Mouse (Mus musculus): ENCODE measurements around the gene Clpb.

DNA sequence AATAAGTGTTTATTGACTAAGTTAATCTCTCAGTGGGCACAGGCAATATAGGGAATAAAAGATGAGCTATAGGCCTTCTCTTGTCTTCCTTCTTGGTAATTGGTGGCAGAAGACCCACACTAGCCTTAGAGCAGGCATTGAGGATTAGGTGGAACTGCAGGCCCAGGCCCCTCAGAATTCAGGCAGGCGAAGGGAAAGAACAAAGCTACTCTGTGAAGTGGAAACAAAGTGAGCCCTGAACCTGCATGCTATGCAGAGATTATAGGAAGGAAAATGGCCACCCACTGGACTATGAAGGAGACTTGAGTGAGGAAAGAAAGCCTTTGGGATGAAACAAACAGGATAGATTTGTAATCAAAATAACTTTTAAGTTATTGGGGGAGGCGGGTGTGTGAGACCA is 69.6 kb downstream of the Clpb start:
- TF ChIP-seq CTCF (IDR thresholded peaks at IDR 0.05; ENCODE audit: low read depth) = no peak
- no peak for TF ChIP-seq EP300 (optimal IDR thresholded peaks at IDR 0.05)

Measured in stomach, postnatal 0 days (tissue).